Mouse (Mus musculus): ENCODE results near the gene Sstr5.

DNA sequence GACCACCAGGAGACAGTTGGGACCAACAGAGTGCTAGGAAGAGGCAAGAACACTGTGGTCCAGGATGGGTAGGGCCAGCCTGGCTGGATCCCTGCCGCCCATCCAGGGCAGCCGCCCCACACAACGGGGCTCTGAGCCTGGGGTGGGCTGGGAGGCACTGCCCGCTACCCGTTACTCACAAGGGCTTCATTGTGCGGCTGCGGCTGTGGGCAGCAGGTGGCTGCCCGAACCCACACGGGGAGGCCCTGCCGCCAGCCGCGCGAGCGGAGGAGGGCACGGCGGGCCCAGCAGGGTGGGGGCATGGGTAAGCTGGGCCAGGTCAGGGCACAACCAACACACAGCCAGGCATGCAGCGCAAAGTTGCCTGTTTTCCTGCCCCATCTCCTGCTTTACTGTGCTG lies 21.1 kb upstream of the Sstr5 start:
- TF ChIP-seq CTCF (IDR thresholded peaks at IDR 0.05; ENCODE audit: borderline replicate concordance, insufficient read depth, low read length) (no peak), POLR2A (IDR thresholded peaks at IDR 0.05; ENCODE audit: low read depth, low read length) (no peak)

Measured in embryonic fibroblast, embryonic 13.5 days (primary cell).